Mouse (Mus musculus): ENCODE measurements around the gene Cpne7.

The Cpne7 gene

GRCm38 (mm10) chr8:123117127-123117731, at the start of gene Cpne7:
Cpne7 (plus strand) TSS chr8:123117374.
- DNase-seq: peak in 1 of 2 experiments; percentile 15

GRCm38 (mm10) chr8:123071176-123071575, 46.0 kb upstream of the Cpne7 start:
- no peak for DNase-seq

- DNase-seq: no peak
Observed at GRCm38 (mm10) chr8:123077213-123077612, 40.0 kb upstream of the Cpne7 start.

- DNase-seq: no peak
Observed at GRCm38 (mm10) chr8:123082993-123083392, 34.2 kb upstream of the Cpne7 start.

GRCm38 (mm10) chr8:123083610-123084009, 33.6 kb upstream of the Cpne7 start:
- DNase-seq: no peak

- DNase-seq: no peak
Observed at GRCm38 (mm10) chr8:123087289-123087688, 29.9 kb upstream of the Cpne7 start.

GRCm38 (mm10) chr8:123097216-123097615, 20.0 kb upstream of the Cpne7 start:
- no peak for DNase-seq

GRCm38 (mm10) chr8:123097786-123098584, 19.2 kb upstream of the Cpne7 start:
- peak in 1 of 2 experiments; percentile 25 for DNase-seq

- no peak for DNase-seq
Observed at GRCm38 (mm10) chr8:123100288-123100687, 16.9 kb upstream of the Cpne7 start.

- no peak for DNase-seq
Observed at GRCm38 (mm10) chr8:123101244-123101643, 15.9 kb upstream of the Cpne7 start.

GRCm38 (mm10) chr8:123101735-123102685, 15.2 kb upstream of the Cpne7 start, which contains the start of gene Rpl13:
Rpl13 (plus strand) TSS chr8:123102350.
- peak; percentile 92 to 93 for DNase-seq

- peak in 1 of 2 experiments; percentile 11 for DNase-seq
Observed at GRCm38 (mm10) chr8:123102855-123103254, 14.3 kb upstream of the Cpne7 start.

- no peak for DNase-seq
Observed at GRCm38 (mm10) chr8:123103285-123103684, 13.9 kb upstream of the Cpne7 start.

- no peak for DNase-seq
Observed at GRCm38 (mm10) chr8:123104046-123104767, 13.0 kb upstream of the Cpne7 start.

GRCm38 (mm10) chr8:123105553-123106326, 11.4 kb upstream of the Cpne7 start:
- no peak for DNase-seq

GRCm38 (mm10) chr8:123106531-123106930, 10.6 kb upstream of the Cpne7 start:
- DNase-seq: no peak

GRCm38 (mm10) chr8:123108010-123108409, 9.2 kb upstream of the Cpne7 start:
- no peak for DNase-seq

GRCm38 (mm10) chr8:123108953-123109352, 8.2 kb upstream of the Cpne7 start:
- DNase-seq: no peak

- peak in 1 of 2 experiments; percentile 59 for DNase-seq
Observed at GRCm38 (mm10) chr8:123110649-123111048, 6.5 kb upstream of the Cpne7 start.

GRCm38 (mm10) chr8:123112892-123113291, 4.3 kb upstream of the Cpne7 start:
- DNase-seq: no peak

GRCm38 (mm10) chr8:123113908-123114469, 3.2 kb upstream of the Cpne7 start:
- no peak for DNase-seq
